Mouse (Mus musculus) forebrain, embryonic 14.5 days (tissue): Measurements from ENCODE around the gene Cplx3. TPM values are rescaled to one million over a fixed set of nuclear protein-coding genes. Genes with fewer than 3 reads are reported as not detected.
A peak's percentile ranks its signal among the peaks of the same experiment; 100 is the strongest.

Experiments used
- ATAC-seq: fragments of 200-750 bp; cut with Nextera tagmentation; 2 replicates; pipeline ENCODE4 v1.8.0; 2017; ENCODE audit warnings: mild to moderate bottlenecking, moderate library complexity
- DNase-seq: peaks from one replicate; pipeline ENCODE4 v3.0.0-alpha.2; 2015; ENCODE audit warnings: low spot score
- H3K27ac ChIP-seq: fragments of 300-500 bp; sonication (generic); 2 replicates; pipeline ENCODE4 v1.5.1; 2014; ENCODE audit warnings: low read depth, mild to moderate bottlenecking, control low read depth, low read length, moderate library complexity
- H3K27me3 ChIP-seq: fragments of 300-500 bp; sonication (generic); replicated peaks from 2 replicates; pipeline ENCODE4 v1.6.1; 2014; ENCODE audit warnings: low read length, control low read depth, mixed read lengths; ENCODE audit not compliant: control insufficient read depth, insufficient read depth
- H3K36me3 ChIP-seq: fragments of 300-500 bp; sonication (generic); 2 replicates; pipeline ENCODE4 v1.6.1; 2014; ENCODE audit warnings: low read length, control low read depth; ENCODE audit not compliant: control insufficient read depth, insufficient read depth
- H3K4me1 ChIP-seq: fragments of 300-500 bp; sonication (generic); 2 replicates; pipeline ENCODE4 v1.6.1; 2014; ENCODE audit warnings: antibody characterized with exemption, low read length, control low read depth; ENCODE audit not compliant: control insufficient read depth, insufficient read depth
- H3K4me2 ChIP-seq: fragments of 300-500 bp; sonication (generic); 2 replicates; pipeline ENCODE4 v1.6.1; 2014; ENCODE audit warnings: mild to moderate bottlenecking, control low read depth, low read length
- H3K4me3 ChIP-seq: fragments of 300-500 bp; sonication (generic); 2 replicates; pipeline ENCODE4 v1.5.1; 2014; ENCODE audit warnings: low read depth, low read length, control low read depth
- H3K9ac ChIP-seq: fragments of 300-500 bp; sonication (generic); 2 replicates; pipeline ENCODE4 v1.6.1; 2014; ENCODE audit warnings: mild to moderate bottlenecking, low read length, control low read depth, moderate library complexity
- H3K9me3 ChIP-seq: fragments of 300-500 bp; sonication (generic); replicated peaks from 2 replicates; pipeline ENCODE4 v1.6.1; 2016; ENCODE audit warnings: low read length, control low read depth, mixed read lengths; ENCODE audit not compliant: control insufficient read depth
- WGBS: fragments of 180-500 bp; shearing (Covaris S2); extraction: QIAGEN DNeasy Blood & Tissue Kit; methylation state at CpG from one replicate; pipeline ENCODE4 v1.1.7; 2014; 5-methylcytosine and 5-hydroxymethylcytosine counted together
- polyA plus RNA-seq: library from polyadenylated mRNA; unstranded; fragments of >200 nt; fragmentation: Nextera tagmentation; extraction: Ambion mirVana; gene quantifications from 2 replicates; pipeline ENCODE4 v1.2.1, GENCODE M21; 2014

The Cplx3 gene
- polyA plus RNA-seq, 1 experiment from 2014 or later: 0.34 TPM

GRCm38 (mm10) chr9:57647286-57648108 lies 41.4 kb upstream of the Cplx3 start:
- no peak overlapping the region for H3K27ac ChIP-seq
- ATAC-seq (no peak), DNase-seq (no peak)
- peaks cover 2% of the 10 kb centered on the region; the same call in 1 of the 2 replicates for H3K36me3 ChIP-seq
- no peaks in the 10 kb centered on the region for H3K9me3 ChIP-seq
- H3K27me3 ChIP-seq: no peaks in the 10 kb centered on the region
- no peak overlapping the region for H3K4me3 ChIP-seq
- no peak overlapping the region for H3K9ac ChIP-seq
- peaks cover 17% of the 10 kb centered on the region for H3K4me1 ChIP-seq
- 80% methylated on average over 4 of the region's 4 CpGs for WGBS
- H3K4me2 ChIP-seq: no peak overlapping the region

- Histone ChIP-seq H3K27me3 (no peaks in the 10 kb centered on the region), H3K27ac (no peak overlapping the region), H3K4me2 (no peak overlapping the region), H3K4me3 (no peak overlapping the region), H3K36me3 (peaks cover 11% of the 10 kb centered on the region), H3K9me3 (no peaks in the 10 kb centered on the region), H3K9ac (no peak overlapping the region), H3K4me1 (peaks cover 20% of the 10 kb centered on the region)
- 36% methylated on average over 12 of the region's 12 CpGs for WGBS
- ATAC-seq (no peak), DNase-seq (no peak)
Observed at GRCm38 (mm10) chr9:57646551-57647103, 40.5 kb upstream of the Cplx3 start.

GRCm38 (mm10) chr9:57644944-57645893 lies 39.1 kb upstream of the Cplx3 start:
- peak overlapping the region; percentile 98 for H3K4me2 ChIP-seq
- H3K27me3 ChIP-seq: no peaks in the 10 kb centered on the region
- DNase-seq (peak; percentile 93), ATAC-seq (peak; percentile 92)
- peaks cover 27% of the 10 kb centered on the region for H3K4me1 ChIP-seq
- peaks cover 22% of the 10 kb centered on the region for H3K36me3 ChIP-seq
- peak overlapping the region; percentile 99 for H3K9ac ChIP-seq
- under 1% methylated on average over 69 of the region's 85 CpGs for WGBS
- H3K9me3 ChIP-seq: no peaks in the 10 kb centered on the region
- H3K4me3 ChIP-seq: peak overlapping the region; percentile 92
- peak overlapping the region; percentile 93 for H3K27ac ChIP-seq

- Histone ChIP-seq H3K27me3 (no peaks in the 10 kb centered on the region), H3K9me3 (no peaks in the 10 kb centered on the region), H3K27ac (peak overlapping the region; percentile 93), H3K4me3 (peak overlapping the region; percentile 92), H3K4me2 (peak overlapping the region; percentile 98), H3K4me1 (peaks cover 35% of the 10 kb centered on the region), H3K9ac (peak overlapping the region; percentile 99), H3K36me3 (peaks cover 23% of the 10 kb centered on the region)
- WGBS: 0% methylated on average over 18 of the region's 18 CpGs
- ATAC-seq (peak; percentile 30), DNase-seq (peak; percentile 49)
Observed at GRCm38 (mm10) chr9:57644442-57644943, 38.4 kb upstream of the Cplx3 start.

GRCm38 (mm10) chr9:57643856-57644180 lies 37.7 kb upstream of the Cplx3 start:
- peak overlapping the region; percentile 92 for H3K4me3 ChIP-seq
- H3K27ac ChIP-seq: no peak overlapping the region
- H3K27me3 ChIP-seq: no peaks in the 10 kb centered on the region
- H3K9ac ChIP-seq: peak overlapping the region; percentile 99
- WGBS: 69% methylated on average over 7 of the region's 7 CpGs
- ATAC-seq (no peak), DNase-seq (no peak)
- peaks cover 40% of the 10 kb centered on the region for H3K4me1 ChIP-seq
- peaks cover 23% of the 10 kb centered on the region for H3K36me3 ChIP-seq
- H3K4me2 ChIP-seq: peak overlapping the region; percentile 98
- no peaks in the 10 kb centered on the region for H3K9me3 ChIP-seq

- DNase-seq: no peak
- H3K4me3 ChIP-seq: peak overlapping the region; percentile 92
- no peak for ATAC-seq
- H3K36me3 ChIP-seq: peaks cover 23% of the 10 kb centered on the region
- WGBS: 64% methylated on average over 9 of the region's 9 CpGs
- no peaks in the 10 kb centered on the region for H3K9me3 ChIP-seq
- no peak overlapping the region for H3K27ac ChIP-seq
- peak overlapping the region; percentile 99 for H3K9ac ChIP-seq
- H3K27me3 ChIP-seq: no peaks in the 10 kb centered on the region
- H3K4me1 ChIP-seq: peaks cover 44% of the 10 kb centered on the region
- H3K4me2 ChIP-seq: peak overlapping the region; percentile 98
Observed at GRCm38 (mm10) chr9:57643169-57643855, 37.2 kb upstream of the Cplx3 start.

- ATAC-seq: no peak
- Histone ChIP-seq H3K4me3 (no peak overlapping the region), H3K9ac (peak overlapping the region; percentile 13; the same call in 1 of the 2 replicates), H3K27ac (no peak overlapping the region), H3K9me3 (no peaks in the 10 kb centered on the region), H3K27me3 (no peaks in the 10 kb centered on the region), H3K4me1 (peaks cover 48% of the 10 kb centered on the region), H3K4me2 (no peak overlapping the region), H3K36me3 (peaks cover 25% of the 10 kb centered on the region)
- no peak for DNase-seq
- 80% methylated on average over 13 of the region's 13 CpGs for WGBS
Observed at GRCm38 (mm10) chr9:57641775-57642550, 35.9 kb upstream of the Cplx3 start.

- H3K4me3 ChIP-seq: no peak overlapping the region
- no peak overlapping the region for H3K27ac ChIP-seq
- H3K27me3 ChIP-seq: no peaks in the 10 kb centered on the region
- no peaks in the 10 kb centered on the region for H3K9me3 ChIP-seq
- no peak for DNase-seq
- peak overlapping the region; percentile 37 for H3K9ac ChIP-seq
- H3K36me3 ChIP-seq: peaks cover 25% of the 10 kb centered on the region
- 76% methylated on average over 1 of the region's 1 CpGs for WGBS
- peaks cover 48% of the 10 kb centered on the region for H3K4me1 ChIP-seq
- no peak overlapping the region for H3K4me2 ChIP-seq
- ATAC-seq: no peak
Observed at GRCm38 (mm10) chr9:57641022-57641421, 34.9 kb upstream of the Cplx3 start.
